Mouse (Mus musculus): ENCODE results near the gene Cyp2d22. TPM values are rescaled to one million over a fixed set of nuclear protein-coding genes. Genes with fewer than 3 reads are reported as not detected.

Gene Cyp2d22
- polyA plus RNA-seq, 1 experiment from 2014 or later = 5.5 TPM

GRCm38 (mm10) chr15:82342543-82342935 lies 37.5 kb downstream of the Cyp2d22 start:
- ATAC-seq (ENCODE audit: low FRiP score, low TSS enrichment) = no peak
- Histone ChIP-seq H3K27ac (replicated peaks) (peak overlapping the region; percentile 91; the same call in 1 of the 2 replicates), H3K4me2 (replicated peaks; ENCODE audit: low read depth) (peak overlapping the region; percentile 92; the same call in 1 of the 2 replicates), H3K27me3 (ENCODE audit: control insufficient read depth, insufficient read depth, low read length) (no peaks in the 10 kb centered on the region), H3K4me3 (ENCODE audit: low read depth, low read length) (no peak overlapping the region), H3K4me1 (replicated peaks; ENCODE audit: control insufficient read depth, insufficient read depth) (peaks cover 14% of the 10 kb centered on the region), H3K9me3 (ENCODE audit: control insufficient read depth, low read length) (no peaks in the 10 kb centered on the region), H3K9ac (ENCODE audit: low read length) (peak overlapping the region; percentile 83; the same call in 1 of the 2 replicates), H3K36me3 (ENCODE audit: control insufficient read depth, insufficient read depth, low read length) (no peaks in the 10 kb centered on the region)
- no peak for DNase-seq (ENCODE audit: low spot score)
- no peak for TF ChIP-seq EP300 (optimal IDR thresholded peaks at IDR 0.05)
- TF ChIP-seq CTCF (IDR thresholded peaks at IDR 0.05; ENCODE audit: low read depth) = no peak
- WGBS = 70% methylated on average over 5 of the region's 5 CpGs

DNA sequence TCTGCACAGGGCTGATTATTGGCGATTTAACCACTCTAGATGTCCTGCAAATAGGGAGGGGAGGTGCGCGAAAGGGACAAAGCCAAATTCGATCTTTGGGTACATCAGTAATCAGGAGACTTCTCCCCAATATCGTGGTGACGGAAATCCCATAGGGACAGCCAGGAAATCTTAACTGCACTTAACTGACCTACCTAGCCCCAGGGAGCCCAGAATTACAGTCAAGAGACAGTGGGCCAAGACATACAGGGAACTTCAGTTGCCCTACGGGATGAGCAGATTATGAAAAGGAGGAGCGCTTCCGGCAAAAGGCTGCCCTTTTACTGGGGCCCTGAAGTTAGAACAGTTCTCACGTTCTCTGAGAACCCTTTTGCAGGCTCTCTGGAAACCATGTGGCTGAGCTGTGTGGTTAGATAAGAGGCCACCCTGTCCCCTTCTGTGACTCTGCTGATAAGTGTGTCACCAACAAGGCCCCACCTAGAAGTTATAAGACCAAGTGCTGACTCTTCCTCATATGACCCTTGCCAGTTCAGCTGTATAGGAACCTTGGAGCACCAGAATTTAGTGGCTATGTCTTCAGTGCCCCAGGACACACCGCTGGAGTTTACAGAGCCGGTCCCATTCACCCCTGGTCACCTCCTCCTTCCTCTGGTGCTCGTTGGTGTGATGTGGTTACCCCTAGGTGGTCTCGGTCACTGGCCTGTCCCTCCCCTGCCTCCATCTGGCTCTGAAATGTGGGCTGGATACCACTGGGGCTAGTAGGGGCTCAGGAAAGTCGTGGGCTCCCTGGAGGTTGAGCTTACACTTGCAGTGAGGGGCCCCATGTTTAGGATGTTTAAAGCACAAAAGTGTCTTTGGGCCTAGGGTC lies 38.2 kb downstream of the Cyp2d22 start:
- WGBS = 40% methylated on average over 15 of the region's 15 CpGs
- H3K4me1 ChIP-seq (replicated peaks; ENCODE audit: control insufficient read depth, insufficient read depth) = peaks cover 10% of the 10 kb centered on the region
- H3K27me3 ChIP-seq (ENCODE audit: control insufficient read depth, insufficient read depth, low read length) = no peaks in the 10 kb centered on the region
- ATAC-seq (ENCODE audit: low FRiP score, low TSS enrichment) (no peak), DNase-seq (ENCODE audit: low spot score) (no peak)
- peaks cover 1% of the 10 kb centered on the region; the same call in 1 of the 2 replicates for H3K36me3 ChIP-seq (ENCODE audit: control insufficient read depth, insufficient read depth, low read length)
- TF ChIP-seq EP300 (optimal IDR thresholded peaks at IDR 0.05) (no peak), CTCF (IDR thresholded peaks at IDR 0.05; ENCODE audit: low read depth) (no peak)
- H3K9ac ChIP-seq (ENCODE audit: low read length) = peak overlapping the region; percentile 83
- peak overlapping the region; percentile 56 for H3K4me3 ChIP-seq (ENCODE audit: low read depth, low read length)
- H3K4me2 ChIP-seq (replicated peaks; ENCODE audit: low read depth) = peak overlapping the region; percentile 92
- no peaks in the 10 kb centered on the region for H3K9me3 ChIP-seq (ENCODE audit: control insufficient read depth, low read length)
- peak overlapping the region; percentile 91 for H3K27ac ChIP-seq (replicated peaks)

GRCm38 (mm10) chr15:82341036-82341501 lies 39.0 kb downstream of the Cyp2d22 start:
- DNase-seq (ENCODE audit: low spot score) (peak; percentile 84), ATAC-seq (ENCODE audit: low FRiP score, low TSS enrichment) (peak; percentile 19)
- no peak for TF ChIP-seq EP300 (optimal IDR thresholded peaks at IDR 0.05)
- peak; percentile 31; the same call in 1 of the 2 replicates for TF ChIP-seq CTCF (IDR thresholded peaks at IDR 0.05; ENCODE audit: low read depth)
- Histone ChIP-seq H3K4me3 (ENCODE audit: low read depth, low read length) (peak overlapping the region; percentile 56), H3K27me3 (ENCODE audit: control insufficient read depth, insufficient read depth, low read length) (no peaks in the 10 kb centered on the region), H3K27ac (replicated peaks) (peak overlapping the region; percentile 91), H3K36me3 (ENCODE audit: control insufficient read depth, insufficient read depth, low read length) (peaks cover 3% of the 10 kb centered on the region; the same call in 1 of the 2 replicates), H3K9me3 (ENCODE audit: control insufficient read depth, low read length) (no peaks in the 10 kb centered on the region), H3K4me2 (replicated peaks; ENCODE audit: low read depth) (peak overlapping the region; percentile 92), H3K4me1 (replicated peaks; ENCODE audit: control insufficient read depth, insufficient read depth) (peaks cover 6% of the 10 kb centered on the region), H3K9ac (ENCODE audit: low read length) (peak overlapping the region; percentile 83)
- 0% methylated on average over 30 of the region's 40 CpGs for WGBS

- peak overlapping the region; percentile 56 for H3K4me3 ChIP-seq (ENCODE audit: low read depth, low read length)
- peak overlapping the region; percentile 83 for H3K9ac ChIP-seq (ENCODE audit: low read length)
- peaks cover 6% of the 10 kb centered on the region; the same call in 1 of the 2 replicates for H3K36me3 ChIP-seq (ENCODE audit: control insufficient read depth, insufficient read depth, low read length)
- ATAC-seq (ENCODE audit: low FRiP score, low TSS enrichment) (no peak), DNase-seq (ENCODE audit: low spot score) (no peak)
- H3K4me2 ChIP-seq (replicated peaks; ENCODE audit: low read depth) = peak overlapping the region; percentile 92
- no peak for TF ChIP-seq EP300 (optimal IDR thresholded peaks at IDR 0.05)
- no peak for TF ChIP-seq CTCF (IDR thresholded peaks at IDR 0.05; ENCODE audit: low read depth)
- 31% methylated on average over 20 of the region's 21 CpGs for WGBS
- no peaks in the 10 kb centered on the region for H3K27me3 ChIP-seq (ENCODE audit: control insufficient read depth, insufficient read depth, low read length)
- H3K27ac ChIP-seq (replicated peaks) = peak overlapping the region; percentile 91
- peaks cover 6% of the 10 kb centered on the region for H3K4me1 ChIP-seq (replicated peaks; ENCODE audit: control insufficient read depth, insufficient read depth)
- H3K9me3 ChIP-seq (ENCODE audit: control insufficient read depth, low read length) = no peaks in the 10 kb centered on the region
These were observed 39.5 kb downstream of the Cyp2d22 start for GRCm38 (mm10) chr15:82340414-82341035.

DNA sequence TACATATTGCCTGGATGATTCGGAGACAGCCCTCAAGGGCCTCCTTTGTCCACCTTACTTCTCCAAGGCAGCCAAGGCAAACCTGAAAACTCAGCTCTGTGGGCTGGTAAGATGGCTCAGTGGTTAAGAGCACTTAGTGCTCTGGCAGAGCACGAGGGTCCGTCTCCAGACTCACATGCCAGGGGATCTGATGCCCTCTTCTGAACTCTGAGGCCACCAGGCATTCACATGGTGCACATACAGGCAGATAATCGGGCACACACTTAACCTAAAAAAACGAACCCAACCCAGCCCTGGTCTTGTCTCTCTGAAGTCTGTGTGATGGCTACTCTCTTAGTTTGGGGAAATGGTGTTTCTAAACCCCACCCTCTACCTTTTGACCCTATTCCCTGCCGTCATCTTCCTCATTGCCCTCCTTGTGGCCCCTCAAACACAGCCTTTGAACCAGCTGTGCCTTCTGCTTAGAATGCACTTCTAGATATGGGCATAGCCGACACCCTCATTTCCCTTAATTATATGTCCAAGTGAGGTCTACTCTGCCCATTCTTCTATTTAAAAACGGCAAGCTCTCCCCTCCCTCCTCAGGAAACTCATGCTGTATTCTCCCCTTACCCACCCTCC lies 40.3 kb downstream of the Cyp2d22 start:
- Histone ChIP-seq H3K9ac (ENCODE audit: low read length) (no peak overlapping the region), H3K27me3 (ENCODE audit: control insufficient read depth, insufficient read depth, low read length) (no peaks in the 10 kb centered on the region), H3K4me3 (ENCODE audit: low read depth, low read length) (no peak overlapping the region), H3K36me3 (ENCODE audit: control insufficient read depth, insufficient read depth, low read length) (peaks cover 12% of the 10 kb centered on the region; the same call in 1 of the 2 replicates), H3K9me3 (ENCODE audit: control insufficient read depth, low read length) (no peaks in the 10 kb centered on the region), H3K4me1 (replicated peaks; ENCODE audit: control insufficient read depth, insufficient read depth) (peaks cover 6% of the 10 kb centered on the region), H3K4me2 (replicated peaks; ENCODE audit: low read depth) (no peak overlapping the region), H3K27ac (replicated peaks) (no peak overlapping the region)
- 67% methylated on average over 8 of the region's 8 CpGs for WGBS
- ATAC-seq (ENCODE audit: low FRiP score, low TSS enrichment) = no peak
- no peak for TF ChIP-seq EP300 (optimal IDR thresholded peaks at IDR 0.05)
- no peak for TF ChIP-seq CTCF (IDR thresholded peaks at IDR 0.05; ENCODE audit: low read depth)
- DNase-seq (ENCODE audit: low spot score) = no peak
